Mouse (Mus musculus) adrenal gland, postnatal 36 days (tissue): ENCODE data around the gene Kbtbd13. TPM values are rescaled to one million over a fixed set of nuclear protein-coding genes. Genes with fewer than 3 reads are reported as not detected.

Source experiments
- DNase-seq, 2 experiments: peaks; one replicate each; pipeline ENCODE4 v3.0.0; 2021; ENCODE audit warnings: mixed read lengths in 1 of 2
- long read RNA-seq, 2 experiments: library from polyadenylated mRNA; stranded (forward); transcript quantifications; one replicate each; pipeline ENCODE4 v2.0.0; 2021; ENCODE audit warnings: borderline sequencing depth in 2 of 2
- total RNA-seq, 2 experiments: library from RNA; stranded (reverse); gene quantifications; 2 replicates each; pipeline ENCODE4 v1.2.3; 2021

Kbtbd13 gene
- under 1 TPM; 0.10 to 0.26 TPM for total RNA-seq
- long read RNA-seq, experiment 1: 0 reads
- long read RNA-seq, experiment 2, partial matches to known transcripts: 0 of 1 reads
- long read RNA-seq, experiment 2, other reads (novel, unspliced or antisense): 0 of 1 reads

- DNase-seq: no peak
These were observed at the start of gene Kbtbd13 for GRCm38 (mm10) chr9:65391613-65391964. TSS of gene Kbtbd13 (minus strand) at chr9:65391652.

- peak; percentile 95 to 98 for DNase-seq
These were observed 44.3 kb upstream of the Kbtbd13 start, which contains the start of gene Mtfmt for GRCm38 (mm10) chr9:65435671-65436301. TSS of gene Mtfmt (plus strand) at chr9:65435782.

GRCm38 (mm10) chr9:65435211-65435610 lies 43.8 kb upstream of the Kbtbd13 start:
- DNase-seq: no peak

- peak; percentile 56 to 69 for DNase-seq
These were observed 42.7 kb upstream of the Kbtbd13 start for GRCm38 (mm10) chr9:65434140-65434539.

GRCm38 (mm10) chr9:65432236-65432635 lies 40.8 kb upstream of the Kbtbd13 start:
- DNase-seq: peak; percentile 82 to 86

- DNase-seq: no peak
These were observed 39.5 kb upstream of the Kbtbd13 start for GRCm38 (mm10) chr9:65430921-65431320.

GRCm38 (mm10) chr9:65430401-65430800 lies 38.9 kb upstream of the Kbtbd13 start:
- no peak for DNase-seq

GRCm38 (mm10) chr9:65428003-65428402 lies 36.6 kb upstream of the Kbtbd13 start:
- no peak for DNase-seq

- DNase-seq: no peak
These were observed 36.1 kb upstream of the Kbtbd13 start for GRCm38 (mm10) chr9:65427511-65427910.

GRCm38 (mm10) chr9:65424393-65424792 lies 32.9 kb upstream of the Kbtbd13 start:
- no peak for DNase-seq

GRCm38 (mm10) chr9:65422760-65423501 lies 31.5 kb upstream of the Kbtbd13 start, which contains the start of gene Slc51b:
TSS of gene Slc51b (minus strand) at chr9:65422955.
- peak; percentile 59 to 65 for DNase-seq

- no peak for DNase-seq
These were observed 28.2 kb upstream of the Kbtbd13 start for GRCm38 (mm10) chr9:65419633-65420032.

- DNase-seq: no peak
These were observed 26.3 kb upstream of the Kbtbd13 start for GRCm38 (mm10) chr9:65417738-65418137.

GRCm38 (mm10) chr9:65411326-65411725 lies 19.9 kb upstream of the Kbtbd13 start:
- DNase-seq: no peak

- no peak for DNase-seq
These were observed 18.9 kb upstream of the Kbtbd13 start for GRCm38 (mm10) chr9:65410378-65410777.

- peak; percentile 54 to 55 for DNase-seq
These were observed 17.4 kb upstream of the Kbtbd13 start for GRCm38 (mm10) chr9:65408871-65409295.

GRCm38 (mm10) chr9:65407861-65408260 lies 16.4 kb upstream of the Kbtbd13 start:
- peak; percentile 53 to 63 for DNase-seq

GRCm38 (mm10) chr9:65407327-65407726 lies 15.9 kb upstream of the Kbtbd13 start:
- peak in 1 of 2 experiments; percentile 27 for DNase-seq

- peak; percentile 30 to 66 for DNase-seq
These were observed 13.7 kb upstream of the Kbtbd13 start for GRCm38 (mm10) chr9:65405184-65405449.

- DNase-seq: peak; percentile 92
These were observed 13.1 kb upstream of the Kbtbd13 start for GRCm38 (mm10) chr9:65404331-65405183.

GRCm38 (mm10) chr9:65399934-65400333 lies 8.5 kb upstream of the Kbtbd13 start:
- DNase-seq: no peak

GRCm38 (mm10) chr9:65398279-65398678 lies 6.8 kb upstream of the Kbtbd13 start, which contains the start of gene Rasl12:
TSS of gene Rasl12 (plus strand) at chr9:65398506.
- peak; percentile 77 to 87 for DNase-seq
